Comparison of ENCODE assay signal across 8 mouse cellular contexts in the genomic region with DNA sequence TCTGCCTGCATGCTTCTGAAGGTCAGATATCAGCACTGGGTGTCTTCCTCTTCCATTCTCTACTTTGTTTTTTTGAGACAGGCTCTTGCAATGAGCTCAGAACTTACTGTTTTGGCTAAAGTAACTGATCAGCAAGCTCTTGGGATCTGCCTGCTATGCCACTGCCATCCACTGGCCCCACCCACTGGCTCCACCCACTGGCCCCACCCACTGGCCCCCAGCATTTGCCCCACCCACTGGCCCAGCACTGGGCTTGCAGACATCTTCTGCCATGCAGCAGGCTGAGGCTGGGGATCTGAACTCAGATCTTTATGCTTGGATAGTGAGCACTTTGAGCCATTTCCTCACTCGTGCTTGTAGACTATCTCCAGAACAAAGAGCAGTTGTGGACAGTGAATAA.
DNase-seq lines count a peak whose midpoint lies in the region; ATAC-seq lines count a peak whose summit lies in the region.

No protein-coding gene starts in this region.

- H3K27me3 ChIP-seq in kidney, embryonic 16.5 days (ENCODE audit: insufficient read depth, low read length): no peaks in the 10 kb centered on the region
- no peaks in the 10 kb centered on the region for H3K27me3 ChIP-seq in midbrain, embryonic 10.5 days (ENCODE audit: low read depth, poor library complexity, severe bottlenecking)

- no peaks in the 10 kb centered on the region for H3K9me3 ChIP-seq in kidney, embryonic 16.5 days (ENCODE audit: low read length)
- no peaks in the 10 kb centered on the region for H3K9me3 ChIP-seq in midbrain, embryonic 10.5 days (replicated peaks)

- H3K9ac ChIP-seq in kidney, embryonic 16.5 days (replicated peaks; ENCODE audit: low read length): no peak overlapping the region

- H3K4me2 ChIP-seq in kidney, embryonic 16.5 days (replicated peaks; ENCODE audit: low read depth, low read length): no peak overlapping the region

- H3K4me3 ChIP-seq in kidney, embryonic 16.5 days (ENCODE audit: low read length): no peak overlapping the region
- H3K4me3 ChIP-seq in midbrain, embryonic 10.5 days: no peak overlapping the region

- H3K36me3 ChIP-seq in kidney, embryonic 16.5 days (ENCODE audit: insufficient read depth, low read length): no peaks in the 10 kb centered on the region
- H3K36me3 ChIP-seq in midbrain, embryonic 10.5 days: no peaks in the 10 kb centered on the region

- ATAC-seq in kidney, embryonic 16.5 days (ENCODE audit: low FRiP score, low TSS enrichment): 0 out of 2 replicates have a peak, but pooled peaks have one; percentile 42
- ATAC-seq in megakaryocyte-erythroid progenitor cell, adult 5-6 weeks (replicated peaks; ENCODE audit: low FRiP score, low TSS enrichment, poor library complexity, severe bottlenecking): peak; percentile 95

- WGBS in kidney, embryonic 16.5 days: 17% methylated on average over 1 of the region's 1 CpGs
- 61% methylated on average over 1 of the region's 1 CpGs for WGBS in midbrain, embryonic 10.5 days

- peak; percentile 38 for DNase-seq in ovary, postnatal 36 days (ENCODE audit: low spot score)
- no peak for DNase-seq in ovary, adult 18-20 months (ENCODE audit: low spot score)
- DNase-seq in adrenal gland, postnatal 36 days: peak; percentile 46 to 70
- DNase-seq in MN1 (ENCODE audit: low spot score): no peak
- no peak for DNase-seq in midbrain, embryonic 10.5 days (ENCODE audit: low spot score)
- no peak for DNase-seq in layer of hippocampus, postnatal 10 days (ENCODE audit: low spot score in 2 of 2)

- peaks cover 5% of the 10 kb centered on the region; the same call in 1 of the 2 replicates for H3K4me1 ChIP-seq in kidney, embryonic 16.5 days (ENCODE audit: insufficient read depth, low read length)
- peaks cover 4% of the 10 kb centered on the region; the same call in 1 of the 2 replicates for H3K4me1 ChIP-seq in midbrain, embryonic 10.5 days

- no peak overlapping the region for H3K27ac ChIP-seq in kidney, embryonic 16.5 days (ENCODE audit: low read length)
- no peak overlapping the region for H3K27ac ChIP-seq in midbrain, embryonic 10.5 days (replicated peaks)

Comparison
In these comparisons a context has a peak if more than half of its experiments do, and no peak if none do; other contexts are left out.
1. DNase-seq: peak in ovary, postnatal 36 days (single experiment) and adrenal gland, postnatal 36 days (2 of 2); none in ovary, adult 18-20 months (single experiment), MN1 (single experiment), midbrain, embryonic 10.5 days (single experiment) and layer of hippocampus, postnatal 10 days (0 of 2).